Comparison of ENCODE assay signal across 18 mouse cellular contexts in the genomic region with DNA sequence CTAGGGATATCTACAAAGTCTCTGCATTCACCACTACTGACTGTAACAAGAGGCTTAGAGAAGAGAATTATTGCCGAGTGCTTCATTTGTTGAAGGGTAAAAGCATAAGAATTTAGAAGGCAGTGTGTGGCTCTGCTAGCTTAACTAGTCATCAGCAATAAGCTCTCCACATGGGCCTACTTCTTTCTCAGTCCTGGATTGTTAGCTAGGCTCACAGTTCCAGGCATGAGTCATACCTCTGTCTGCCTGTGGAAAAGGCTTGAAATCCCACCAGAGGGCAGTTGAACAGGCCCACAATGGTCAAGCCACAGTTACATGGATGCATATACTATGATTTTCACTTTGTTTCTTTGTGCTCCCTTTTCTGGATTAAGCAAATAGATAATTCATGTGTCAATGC.
"Had no signal": no experiment of that assay in that cellular context is flagged by ENCODE, and none has a peak within 500 bp of the region (broad histone marks: within the 10 kb centered on the region; RNA-seq: fewer than 3 reads in every experiment).

No protein-coding gene starts in this region.

- H3K9me3 ChIP-seq: lung, embryonic 15.5 days; megakaryocyte, embryonic 14.5 days; midbrain, embryonic 13.5 days; midbrain, embryonic 15.5 days; neural tube, embryonic 12.5 days; stomach, embryonic 15.5 days had no signal

- H3K27me3 ChIP-seq: lung, embryonic 15.5 days; megakaryocyte, embryonic 14.5 days; midbrain, embryonic 13.5 days; midbrain, embryonic 15.5 days; neural tube, embryonic 12.5 days; stomach, embryonic 15.5 days had no signal

- H3K4me3 ChIP-seq: lung, embryonic 15.5 days; megakaryocyte, embryonic 14.5 days; midbrain, embryonic 13.5 days; midbrain, embryonic 15.5 days; neural tube, embryonic 12.5 days; stomach, embryonic 15.5 days had no signal

- H3K36me3 ChIP-seq: lung, embryonic 15.5 days; midbrain, embryonic 13.5 days; midbrain, embryonic 15.5 days; neural tube, embryonic 12.5 days; stomach, embryonic 15.5 days had no signal

- H3K9ac ChIP-seq: liver, postnatal 0 days; lung, embryonic 15.5 days; midbrain, embryonic 13.5 days; midbrain, embryonic 15.5 days; neural tube, embryonic 12.5 days; stomach, embryonic 15.5 days had no signal

- DNase-seq: liver, postnatal 0 days; lung, adult 2 months; lung, postnatal 14 days; lung, postnatal 36 days; right cerebral cortex, postnatal 14 days; thymus, adult 2 months; thymus, postnatal 25 days; thymus, postnatal 4 days had no signal

- H3K4me2 ChIP-seq: lung, embryonic 15.5 days; midbrain, embryonic 11.5 days; midbrain, embryonic 13.5 days; midbrain, embryonic 15.5 days; neural tube, embryonic 12.5 days; stomach, embryonic 15.5 days had no signal

- ATAC-seq: liver, postnatal 0 days; lung, postnatal 0 days; midbrain, embryonic 13.5 days; midbrain, embryonic 15.5 days had no signal

- H3K4me1 ChIP-seq: lung, embryonic 15.5 days; megakaryocyte, embryonic 14.5 days; midbrain, embryonic 13.5 days; midbrain, embryonic 15.5 days; neural tube, embryonic 12.5 days; stomach, embryonic 15.5 days had no signal

- H3K27ac ChIP-seq: lung, embryonic 15.5 days; macrophage; midbrain, embryonic 13.5 days; midbrain, embryonic 15.5 days; neural tube, embryonic 12.5 days; stomach, embryonic 15.5 days; stomach, postnatal 0 days had no signal
